Mouse (Mus musculus) small intestine, adult 2 months (tissue): Measurements from ENCODE around the gene Olfr223. TPM values are rescaled to one million over a fixed set of nuclear protein-coding genes. Genes with fewer than 3 reads are reported as not detected.
A peak's percentile ranks its signal among the peaks of the same experiment; 100 is the strongest.

ENCODE experiments used
- H3K27ac ChIP-seq: fragments of 200-500 bp; 2 replicates; pipeline ENCODE4 v1.5.1; 2012; ENCODE audit warnings: low read depth, low read length, control low read depth, inconsistent platforms; ENCODE audit not compliant: insufficient read depth
- H3K27me3 ChIP-seq: fragments of 200-500 bp; 2 replicates; pipeline ENCODE4 v1.6.1; 2012; ENCODE audit warnings: mild to moderate bottlenecking, moderate library complexity, low read length, inconsistent platforms; ENCODE audit not compliant: control insufficient read depth, insufficient read depth
- H3K36me3 ChIP-seq: fragments of 200-500 bp; 2 replicates; pipeline ENCODE4 v1.6.1; 2012; ENCODE audit warnings: mild to moderate bottlenecking, low read length, control low read depth, inconsistent platforms; ENCODE audit not compliant: control insufficient read depth, insufficient read depth
- H3K4me1 ChIP-seq: fragments of 200-500 bp; 2 replicates; pipeline ENCODE4 v1.6.1; 2012; ENCODE audit warnings: low read length, inconsistent platforms, mixed read lengths; ENCODE audit not compliant: control insufficient read depth, insufficient read depth, insufficient read length
- H3K4me3 ChIP-seq: fragments of 200-500 bp; 2 replicates; pipeline ENCODE4 v1.5.1; 2012; ENCODE audit warnings: low read depth, mild to moderate bottlenecking, control low read depth, inconsistent platforms, low read length, moderate library complexity
- CTCF ChIP-seq: fragments of 200-500 bp; IDR thresholded peaks from 2 replicates; pipeline ENCODE4 v1.5.1; 2012; ENCODE audit warnings: low read depth, mild to moderate bottlenecking, control low read depth, inconsistent platforms, low read length, moderate library complexity, mixed read lengths; ENCODE audit not compliant: insufficient replicate concordance, insufficient read length; ENCODE audit errors: extremely low read depth
- POLR2A ChIP-seq: fragments of 200-500 bp; IDR thresholded peaks from 2 replicates; pipeline ENCODE4 v1.6.1; 2012; ENCODE audit warnings: low read depth, mild to moderate bottlenecking, control low read depth, inconsistent platforms, low read length, moderate library complexity
- WGBS: fragments of 180-500 bp; shearing (Covaris S2); methylation state at CpG from one replicate; pipeline ENCODE4 v1.1.7; 2018; 5-methylcytosine and 5-hydroxymethylcytosine counted together
- polyA plus RNA-seq: library from polyadenylated mRNA; depleted of rRNA; stranded (reverse); fragments of >200 nt; gene quantifications from 2 replicates; pipeline ENCODE4 v1.2.3, GENCODE M21; 2012

The Olfr223 gene
- polyA plus RNA-seq, 1 experiment, result not detected

DNA sequence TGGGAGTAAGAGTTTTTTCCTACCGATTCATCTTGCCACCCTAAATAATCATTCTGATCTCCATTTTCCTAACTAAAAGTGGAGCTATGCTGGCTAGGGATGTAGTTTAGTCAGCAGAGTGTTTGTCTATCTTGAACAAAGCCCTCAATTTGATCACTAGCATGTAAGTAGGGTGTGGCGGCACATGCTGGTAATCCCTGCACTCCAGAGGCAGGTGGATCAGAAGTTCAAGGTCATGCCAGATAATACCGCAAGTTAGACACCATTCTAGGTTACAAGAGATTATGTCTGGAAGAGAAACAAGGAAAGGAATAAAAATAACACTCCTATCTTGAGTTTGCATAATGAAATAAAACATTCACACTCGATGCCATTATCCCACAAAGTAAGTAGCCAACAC is 30.8 kb downstream of the Olfr223 start:
- H3K4me3 ChIP-seq, result no peak overlapping the region
- H3K27me3 ChIP-seq, result no peaks in the 10 kb centered on the region
- H3K27ac ChIP-seq, result no peak overlapping the region
- WGBS, result 73% methylated on average over 4 of the region's 4 CpGs
- no peaks in the 10 kb centered on the region for H3K4me1 ChIP-seq
- no peaks in the 10 kb centered on the region for H3K36me3 ChIP-seq
- no peak for TF ChIP-seq POLR2A
- TF ChIP-seq CTCF, result no peak

DNA sequence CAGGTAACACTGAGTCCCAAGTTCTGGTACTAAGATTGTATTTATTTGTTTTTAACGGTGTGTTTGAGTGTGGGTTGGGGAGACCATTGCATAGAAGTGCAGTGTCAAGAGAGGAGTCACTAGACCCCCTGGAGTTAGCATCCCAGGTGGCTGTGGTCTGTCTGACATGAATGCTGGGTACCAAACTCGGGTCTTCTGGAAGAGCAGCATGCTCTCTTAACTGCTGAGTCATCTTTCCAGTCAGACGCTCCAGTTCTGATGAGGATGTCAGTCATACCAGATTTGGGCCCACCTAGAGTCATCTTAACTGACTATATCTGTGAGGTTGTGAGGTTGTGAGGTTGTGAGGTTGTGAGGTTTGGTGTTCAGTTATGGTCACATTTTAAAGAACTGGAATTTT is 32.2 kb downstream of the Olfr223 start:
- 62% methylated on average over 3 of the region's 3 CpGs for WGBS
- Histone ChIP-seq H3K36me3 (no peaks in the 10 kb centered on the region), H3K4me3 (no peak overlapping the region)

DNA sequence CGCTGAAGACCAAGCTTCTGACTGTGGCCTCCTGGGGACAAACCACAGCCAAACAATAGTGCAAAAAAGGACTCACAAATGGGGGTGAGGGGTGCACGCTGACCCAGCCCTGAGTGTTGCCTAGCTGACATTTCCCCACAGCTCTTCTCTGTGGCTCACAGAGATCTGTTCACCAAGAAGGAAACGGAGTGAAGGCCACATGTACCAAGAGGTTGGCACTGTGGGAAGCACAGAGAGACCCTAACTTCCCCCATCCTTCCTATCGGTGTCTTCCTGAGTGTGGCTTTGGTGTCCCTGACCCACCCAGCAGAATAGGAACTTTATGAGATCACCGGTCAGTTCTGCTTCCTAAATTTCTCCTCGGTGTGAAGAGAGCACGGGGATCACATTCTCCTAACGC is 38.6 kb downstream of the Olfr223 start:
- Histone ChIP-seq H3K27me3 (no peaks in the 10 kb centered on the region), H3K4me3 (no peak overlapping the region), H3K27ac (no peak overlapping the region), H3K4me1 (no peaks in the 10 kb centered on the region), H3K36me3 (no peaks in the 10 kb centered on the region)
- 74% methylated on average over 8 of the region's 8 CpGs for WGBS
- TF ChIP-seq POLR2A (no peak), CTCF (no peak)

More for the DNA sequence above, 32.2 kb downstream of the Olfr223 start:
- Histone ChIP-seq H3K27me3 (no peaks in the 10 kb centered on the region), H3K4me1 (no peaks in the 10 kb centered on the region), H3K27ac (no peak overlapping the region)
- TF ChIP-seq POLR2A (no peak), CTCF (no peak)

DNA sequence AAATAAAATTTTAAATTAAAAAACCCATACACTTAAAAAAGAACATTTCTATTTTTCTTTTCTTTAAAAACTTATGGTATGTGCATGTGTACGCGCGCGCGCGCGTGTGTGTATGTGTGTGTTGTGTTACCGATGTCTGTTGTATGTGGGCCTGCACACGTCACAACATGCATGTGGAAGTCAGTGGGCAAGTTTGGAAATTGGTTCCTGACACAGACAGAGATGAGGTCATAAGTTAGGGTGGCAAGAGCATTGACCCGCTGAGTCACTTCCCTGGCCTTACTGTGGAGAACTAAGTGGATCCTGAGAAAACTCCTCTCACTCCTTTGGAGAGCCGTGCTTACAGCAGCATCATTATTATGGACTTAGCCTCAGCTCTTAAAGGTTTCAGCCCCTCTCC is 39.0 kb downstream of the Olfr223 start:
- no peak for TF ChIP-seq CTCF
- TF ChIP-seq POLR2A, result no peak
- no peaks in the 10 kb centered on the region for H3K27me3 ChIP-seq
- H3K4me1 ChIP-seq, result no peaks in the 10 kb centered on the region
- H3K27ac ChIP-seq, result no peak overlapping the region
- no peaks in the 10 kb centered on the region for H3K36me3 ChIP-seq
- 94% methylated on average over 11 of the region's 11 CpGs for WGBS
- no peak overlapping the region for H3K4me3 ChIP-seq

DNA sequence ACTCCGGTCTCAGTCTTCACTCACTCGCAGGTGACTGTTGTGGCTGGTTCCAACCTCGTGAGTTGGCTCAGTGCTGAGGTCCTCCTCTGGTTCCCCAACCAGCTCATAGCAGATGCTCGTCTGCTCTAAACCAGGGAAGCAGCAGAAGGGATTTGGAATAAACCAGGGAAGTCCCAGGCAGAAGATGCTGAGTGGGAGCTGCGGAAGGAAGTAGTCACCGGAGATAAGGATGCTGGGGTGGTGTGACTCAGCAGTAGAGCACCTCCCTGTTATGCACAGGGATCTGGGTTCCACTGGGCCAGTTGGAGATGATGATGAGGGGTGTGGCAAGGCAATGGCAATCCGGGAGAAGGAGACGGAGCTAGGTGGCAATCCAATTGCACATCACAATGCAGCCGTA is 49.1 kb downstream of the Olfr223 start:
- no peaks in the 10 kb centered on the region for H3K36me3 ChIP-seq
- WGBS, result 67% methylated on average over 9 of the region's 9 CpGs
- H3K27me3 ChIP-seq, result no peaks in the 10 kb centered on the region
- H3K4me3 ChIP-seq, result no peak overlapping the region
- no peak overlapping the region for H3K27ac ChIP-seq
- TF ChIP-seq POLR2A (no peak), CTCF (no peak)
- no peaks in the 10 kb centered on the region for H3K4me1 ChIP-seq

DNA sequence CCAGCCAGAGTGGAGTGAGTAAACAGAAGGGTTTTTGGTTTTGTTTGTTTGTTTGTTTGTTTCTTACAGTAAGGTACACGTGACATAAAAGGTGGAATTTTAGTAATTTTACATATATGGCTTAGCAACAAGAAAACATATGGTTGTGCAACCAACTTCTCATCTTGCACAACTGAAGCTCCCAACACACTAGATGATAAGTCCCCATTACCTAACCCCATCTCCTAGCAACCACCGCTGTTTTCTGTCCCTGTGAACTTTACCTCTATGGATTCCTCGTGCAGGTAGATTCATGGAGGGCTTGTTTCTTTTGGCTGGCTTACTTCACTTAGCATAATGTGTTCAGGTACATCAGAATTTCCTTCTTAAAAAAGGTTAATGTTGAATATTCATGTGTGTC is 49.7 kb downstream of the Olfr223 start:
- Histone ChIP-seq H3K4me3 (no peak overlapping the region), H3K36me3 (no peaks in the 10 kb centered on the region), H3K4me1 (no peaks in the 10 kb centered on the region), H3K27ac (no peak overlapping the region), H3K27me3 (no peaks in the 10 kb centered on the region)
- WGBS, result 32% methylated on average over 3 of the region's 3 CpGs
- TF ChIP-seq POLR2A (no peak), CTCF (no peak)

DNA sequence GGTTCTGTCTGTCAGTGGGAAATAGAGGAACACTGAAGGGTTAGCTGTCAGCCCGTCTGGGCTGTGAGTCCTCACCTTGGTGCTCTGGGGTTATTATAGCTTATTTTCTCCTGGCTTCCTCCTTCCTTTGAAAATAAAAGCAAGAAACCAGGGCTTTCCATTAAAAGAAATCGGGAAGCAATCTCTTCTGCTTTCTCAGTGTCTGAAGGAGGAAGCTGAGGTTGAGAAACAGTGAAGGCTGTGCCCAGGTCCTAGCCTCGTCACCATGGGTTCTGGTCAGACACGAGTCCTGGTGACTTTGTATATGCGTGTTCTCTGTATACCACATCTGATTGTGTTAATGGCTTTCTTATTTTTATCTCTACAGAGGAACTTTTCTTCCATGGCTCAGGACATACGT is 50.6 kb downstream of the Olfr223 start:
- 55% methylated on average over 6 of the region's 6 CpGs for whole genome bisulfite sequencing
- no peaks in the 10 kb centered on the region for H3K4me1 ChIP-seq
- no peaks in the 10 kb centered on the region for H3K36me3 ChIP-seq
- no peak overlapping the region for H3K27ac ChIP-seq
- no peaks in the 10 kb centered on the region for H3K27me3 ChIP-seq
- no peak for TF ChIP-seq CTCF
- TF ChIP-seq POLR2A, result no peak
- no peak overlapping the region for H3K4me3 ChIP-seq

DNA sequence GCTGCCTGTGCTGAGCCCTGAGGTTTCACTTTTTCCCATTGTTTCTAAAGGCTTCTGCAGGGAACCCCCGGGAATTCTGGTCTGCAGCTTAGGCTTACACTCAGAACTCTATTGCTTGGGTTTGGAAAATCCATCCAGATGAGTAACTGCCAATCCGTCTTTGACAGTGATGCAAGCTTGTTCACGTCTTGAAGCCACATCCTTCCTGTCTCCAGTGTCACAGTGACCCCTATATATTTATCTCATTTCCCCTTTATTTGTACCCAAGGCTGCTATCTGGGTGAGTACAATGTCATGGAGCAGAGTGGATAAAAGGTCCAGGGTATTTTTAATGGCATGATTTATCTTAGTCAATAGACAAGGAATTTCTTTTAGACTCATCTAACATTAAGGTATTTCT is 51.8 kb downstream of the Olfr223 start, which contains the start of gene Nlrp3:
Gene Nlrp3 (plus strand): TSS at position 245 of the 400 bp plus-strand sequence.
- Histone ChIP-seq H3K27ac (peak within 1 kb of the TSS; percentile 31; the same call in 1 of the 2 replicates), H3K36me3 (no peaks in the 10 kb centered on the region), H3K27me3 (no peaks in the 10 kb centered on the region), H3K4me3 (no peak within 1 kb of the TSS; the same call in 1 of the 2 replicates), H3K4me1 (no peaks in the 10 kb centered on the region)
- TF ChIP-seq POLR2A (no peak), CTCF (no peak)
- WGBS, result 46% methylated on average over 3 of the region's 3 CpGs
